Mouse (Mus musculus) thymus, adult 2 months (tissue): Measurements from ENCODE around the gene C3ar1. TPM values are rescaled to one million over a fixed set of nuclear protein-coding genes. Genes with fewer than 3 reads are reported as not detected.

ENCODE experiments used
- DNase-seq: peaks from one replicate; pipeline ENCODE4 v3.0.0; 2021
- H3K27ac ChIP-seq: fragments of 200-500 bp; 2 replicates; pipeline ENCODE4 v1.5.1; 2012; ENCODE audit warnings: low read length, control low read depth; ENCODE audit not compliant: control insufficient read depth, insufficient read depth
- H3K27me3 ChIP-seq: fragments of 200-500 bp; 2 replicates; pipeline ENCODE4 v1.6.1; 2012; ENCODE audit warnings: mild to moderate bottlenecking, low read length, moderate library complexity, mixed read lengths; ENCODE audit not compliant: control insufficient read depth, insufficient read depth
- H3K36me3 ChIP-seq: fragments of 200-500 bp; 2 replicates; pipeline ENCODE4 v1.6.1; 2012; ENCODE audit warnings: mild to moderate bottlenecking, low read length, moderate library complexity; ENCODE audit not compliant: control insufficient read depth, insufficient read depth
- H3K4me1 ChIP-seq: fragments of 200-500 bp; replicated peaks from 2 replicates; pipeline ENCODE4 v1.6.1; 2012; ENCODE audit warnings: low read length; ENCODE audit not compliant: control insufficient read depth, insufficient read depth
- H3K4me3 ChIP-seq: fragments of 200-500 bp; 2 replicates; pipeline ENCODE4 v1.5.1; 2012; ENCODE audit warnings: mild to moderate bottlenecking, low read length, control low read depth, moderate library complexity; ENCODE audit not compliant: control insufficient read depth, insufficient read depth
- CTCF ChIP-seq: fragments of 200-500 bp; IDR thresholded peaks from 2 replicates; pipeline ENCODE4 v1.5.1; 2012; ENCODE audit warnings: mild to moderate bottlenecking, control low read depth, low read length, moderate library complexity, borderline replicate concordance; ENCODE audit not compliant: control insufficient read depth, poor library complexity, insufficient read depth; ENCODE audit errors: extremely low read depth
- POLR2A ChIP-seq: fragments of 200-500 bp; IDR thresholded peaks from 2 replicates; pipeline ENCODE4 v1.6.1; 2012; ENCODE audit warnings: mild to moderate bottlenecking, low read length, control low read depth, moderate library complexity; ENCODE audit not compliant: control insufficient read depth, poor library complexity, insufficient read depth; ENCODE audit errors: extremely low read depth
- WGBS: fragments of 180-500 bp; shearing (Covaris S2); methylation state at CpG from one replicate; pipeline ENCODE4 v1.1.7; 2018; 5-methylcytosine and 5-hydroxymethylcytosine counted together
- polyA plus RNA-seq: library from polyadenylated mRNA; depleted of rRNA; stranded (reverse); fragments of >200 nt; gene quantifications from 2 replicates; pipeline ENCODE4 v1.2.3, GENCODE M21; 2012

The C3ar1 gene
- polyA plus RNA-seq, 1 experiment = 4.3 TPM

- Histone ChIP-seq H3K36me3 (no peaks in the 10 kb centered on the region), H3K4me1 (no peaks in the 10 kb centered on the region), H3K27me3 (no peaks in the 10 kb centered on the region), H3K27ac (no peak overlapping the region), H3K4me3 (no peak overlapping the region)
- TF ChIP-seq CTCF (no peak), POLR2A (no peak)
- DNase-seq = no peak
- 90% methylated on average over 1 of the region's 1 CpGs for WGBS
These were observed 6.9 kb upstream of the C3ar1 start for GRCm38 (mm10) chr6:122862871-122863270.

- WGBS = 91% methylated on average over 6 of the region's 6 CpGs
- Histone ChIP-seq H3K4me3 (no peak overlapping the region), H3K4me1 (no peaks in the 10 kb centered on the region), H3K27me3 (no peaks in the 10 kb centered on the region), H3K36me3 (no peaks in the 10 kb centered on the region), H3K27ac (no peak overlapping the region)
- no peak for DNase-seq
- TF ChIP-seq POLR2A = no peak
- TF ChIP-seq CTCF = no peak
These were observed 6.5 kb upstream of the C3ar1 start for GRCm38 (mm10) chr6:122862434-122862833.

GRCm38 (mm10) chr6:122854552-122854951, 1.4 kb downstream of the C3ar1 start:
- DNase-seq = no peak
- WGBS = 89% methylated on average over 12 of the region's 12 CpGs

GRCm38 (mm10) chr6:122852696-122853095, 3.3 kb downstream of the C3ar1 start:
- Histone ChIP-seq H3K4me1 (no peaks in the 10 kb centered on the region), H3K4me3 (no peak overlapping the region), H3K27ac (no peak overlapping the region), H3K27me3 (no peaks in the 10 kb centered on the region), H3K36me3 (no peaks in the 10 kb centered on the region)
- TF ChIP-seq POLR2A (no peak), CTCF (no peak)
- WGBS = 41% methylated on average over 2 of the region's 2 CpGs
- DNase-seq = no peak

More at GRCm38 (mm10) chr6:122854552-122854951, 1.4 kb downstream of the C3ar1 start:
- H3K27ac ChIP-seq = no peak overlapping the region
- no peaks in the 10 kb centered on the region for H3K27me3 ChIP-seq
- no peaks in the 10 kb centered on the region for H3K4me1 ChIP-seq
- no peak overlapping the region for H3K4me3 ChIP-seq
- no peak for TF ChIP-seq POLR2A
- no peak for TF ChIP-seq CTCF
- no peaks in the 10 kb centered on the region for H3K36me3 ChIP-seq

GRCm38 (mm10) chr6:122843759-122844158, 12.2 kb downstream of the C3ar1 start:
- H3K4me3 ChIP-seq = no peak overlapping the region
- H3K27me3 ChIP-seq = no peaks in the 10 kb centered on the region
- no peak overlapping the region for H3K27ac ChIP-seq
- H3K4me1 ChIP-seq = no peaks in the 10 kb centered on the region
- TF ChIP-seq CTCF = no peak
- no peak for TF ChIP-seq POLR2A
- WGBS = 90% methylated on average over 6 of the region's 6 CpGs
- DNase-seq = no peak
- H3K36me3 ChIP-seq = peaks cover 32% of the 10 kb centered on the region

- Histone ChIP-seq H3K4me1 (no peaks in the 10 kb centered on the region), H3K4me3 (no peak overlapping the region), H3K36me3 (peaks cover 58% of the 10 kb centered on the region), H3K27ac (no peak overlapping the region), H3K27me3 (no peaks in the 10 kb centered on the region)
- DNase-seq = no peak
- no peak for TF ChIP-seq POLR2A
- TF ChIP-seq CTCF = no peak
- WGBS = 79% methylated on average over 5 of the region's 5 CpGs
These were observed 18.4 kb downstream of the C3ar1 start for GRCm38 (mm10) chr6:122837539-122837938.

GRCm38 (mm10) chr6:122836974-122837373, 19.0 kb downstream of the C3ar1 start:
- WGBS = 98% methylated on average over 3 of the region's 3 CpGs

More at GRCm38 (mm10) chr6:122836974-122837373, 19.0 kb downstream of the C3ar1 start:
- no peak overlapping the region for H3K4me3 ChIP-seq
- peaks cover 57% of the 10 kb centered on the region for H3K36me3 ChIP-seq
- DNase-seq = no peak
- no peaks in the 10 kb centered on the region for H3K27me3 ChIP-seq
- TF ChIP-seq POLR2A = no peak
- TF ChIP-seq CTCF = no peak
- no peaks in the 10 kb centered on the region for H3K4me1 ChIP-seq
- no peak overlapping the region for H3K27ac ChIP-seq
